Mouse (Mus musculus) frontal cortex, postnatal 14 days (tissue): ENCODE measurements around the gene Laptm4a.

ENCODE experiments used
- DNase-seq, 2 experiments: peaks; one replicate each; pipeline ENCODE4 v3.0.0; 2022; ENCODE audit warnings: low spot score in 2 of 2

The Laptm4a gene

DNA sequence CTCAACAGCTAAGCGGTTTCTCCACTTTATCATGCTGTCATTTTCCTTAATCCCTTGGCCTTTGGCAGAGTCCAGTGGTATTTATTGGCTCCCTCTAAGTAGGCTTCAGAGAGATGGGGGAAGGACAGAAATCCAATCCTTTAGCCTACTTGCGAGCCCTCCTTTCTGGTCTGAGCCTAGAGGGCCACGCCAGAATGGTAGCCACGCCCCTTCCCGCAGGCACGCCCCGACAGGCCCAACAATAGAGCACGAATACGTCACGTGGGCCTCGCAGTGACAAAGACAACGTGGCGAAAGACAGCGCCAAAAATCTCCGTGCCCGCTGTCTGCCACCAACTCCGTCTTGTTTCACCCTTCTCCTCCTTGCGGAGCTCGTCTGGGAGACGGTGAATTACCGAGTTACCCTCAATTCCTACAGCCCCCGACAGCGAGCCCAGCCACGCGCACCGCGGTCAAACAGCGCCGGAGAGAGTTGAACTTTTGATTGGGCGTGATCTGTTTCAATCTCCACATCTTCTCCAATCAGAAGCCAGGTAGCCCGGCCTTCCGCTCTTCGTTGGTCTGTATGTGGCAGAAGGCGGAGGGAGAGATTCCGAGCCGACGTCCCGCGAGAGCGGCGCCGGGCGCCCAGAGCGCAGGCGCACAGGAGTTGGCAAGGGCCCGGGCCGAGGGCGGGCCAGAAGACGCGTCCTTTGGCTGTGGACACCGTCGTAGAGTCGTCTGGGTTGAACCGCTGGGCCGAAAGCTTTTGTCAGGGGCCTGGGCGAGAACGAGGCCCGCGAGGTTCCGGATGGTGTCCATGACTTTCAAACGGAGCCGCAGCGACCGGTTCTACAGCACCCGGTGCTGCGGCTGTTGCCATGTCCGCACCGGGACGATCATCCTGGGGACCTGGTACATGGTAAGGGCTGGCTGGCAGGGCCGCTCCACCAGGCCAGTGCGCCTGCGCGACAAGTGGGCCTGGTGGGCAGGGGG lies at the start of gene Laptm4a:
Laptm4a (plus strand) TSS at position 271 of the 975 bp plus-strand sequence.
- peak; percentile 95 to 97 for DNase-seq

DNA sequence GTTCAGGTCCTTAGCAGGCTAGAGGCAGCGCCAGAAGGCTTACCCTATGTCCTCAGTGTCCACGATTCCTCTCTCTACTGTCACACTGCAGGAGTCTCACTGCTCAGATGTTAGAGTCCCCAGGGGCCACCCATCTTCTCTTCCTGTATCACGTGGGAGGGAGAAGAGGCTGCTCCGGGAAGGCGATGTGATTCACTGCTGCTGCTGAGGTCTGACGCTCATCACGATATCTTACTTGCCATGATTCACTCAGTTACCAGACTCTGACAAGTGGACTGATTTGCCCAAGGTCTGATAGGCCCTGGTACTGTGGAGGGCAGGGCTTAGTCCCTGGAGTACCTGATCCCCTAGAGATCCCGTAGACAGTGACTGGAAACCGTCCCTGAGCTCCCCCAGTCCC lies 45.9 kb upstream of the Laptm4a start:
- DNase-seq = no peak

DNA sequence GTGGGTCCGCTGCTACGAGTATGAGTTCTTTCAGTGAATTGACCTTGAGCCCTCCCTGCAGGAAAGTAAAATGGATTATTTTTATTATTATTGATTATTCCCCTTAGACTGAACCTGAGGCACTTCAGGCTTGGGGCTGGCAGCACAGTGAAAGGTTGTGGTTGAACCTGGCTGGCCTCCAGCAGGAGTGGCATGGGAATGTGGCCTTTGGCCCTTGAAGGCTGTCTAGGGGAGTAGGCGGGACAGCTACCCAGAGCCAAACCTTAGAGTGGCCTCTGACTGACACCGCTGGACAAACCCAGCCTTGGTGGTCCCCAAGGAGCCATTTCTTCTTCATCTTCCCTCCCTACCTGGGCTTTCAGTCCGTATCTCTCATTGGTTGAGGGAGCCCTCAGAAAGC lies 44.6 kb upstream of the Laptm4a start:
- DNase-seq = no peak

DNA sequence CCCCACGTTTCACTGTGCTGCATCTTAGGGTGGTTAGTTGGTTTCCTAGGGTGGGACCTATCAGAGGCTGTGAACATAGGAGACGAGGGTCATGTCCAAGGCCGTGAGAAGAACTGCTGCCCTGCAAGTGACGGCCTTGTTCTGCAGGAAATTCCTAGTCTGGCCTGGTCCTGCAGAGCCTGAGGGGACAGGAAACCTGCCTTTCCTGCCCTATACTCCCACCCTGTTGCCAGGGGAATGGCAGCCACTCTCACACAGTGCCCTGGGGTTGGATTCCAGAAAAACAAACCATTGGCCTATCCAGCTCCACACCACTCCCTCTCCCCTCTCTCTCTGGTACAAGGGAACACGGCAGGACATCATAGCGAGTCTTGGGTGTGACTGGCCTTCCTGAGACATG lies 44.1 kb upstream of the Laptm4a start:
- no peak for DNase-seq

DNA sequence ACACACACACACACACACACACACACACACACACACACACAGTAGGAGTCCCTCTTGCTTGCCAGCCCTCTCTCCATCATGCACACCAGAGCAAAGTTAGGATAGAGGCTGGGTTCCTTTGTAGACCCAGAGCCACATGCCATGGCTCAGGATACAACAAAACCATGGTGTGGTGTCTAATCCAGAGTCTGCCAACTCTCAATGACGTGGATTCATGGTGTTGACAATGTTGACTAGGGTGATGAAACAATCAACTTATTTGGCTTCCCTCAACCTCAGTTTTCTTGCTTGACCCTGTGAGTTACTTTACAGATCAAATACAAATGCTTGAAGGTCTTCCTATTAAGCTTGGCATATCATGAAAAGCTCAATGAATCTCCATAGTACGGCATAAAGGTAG lies 42.7 kb upstream of the Laptm4a start:
- DNase-seq = no peak

DNA sequence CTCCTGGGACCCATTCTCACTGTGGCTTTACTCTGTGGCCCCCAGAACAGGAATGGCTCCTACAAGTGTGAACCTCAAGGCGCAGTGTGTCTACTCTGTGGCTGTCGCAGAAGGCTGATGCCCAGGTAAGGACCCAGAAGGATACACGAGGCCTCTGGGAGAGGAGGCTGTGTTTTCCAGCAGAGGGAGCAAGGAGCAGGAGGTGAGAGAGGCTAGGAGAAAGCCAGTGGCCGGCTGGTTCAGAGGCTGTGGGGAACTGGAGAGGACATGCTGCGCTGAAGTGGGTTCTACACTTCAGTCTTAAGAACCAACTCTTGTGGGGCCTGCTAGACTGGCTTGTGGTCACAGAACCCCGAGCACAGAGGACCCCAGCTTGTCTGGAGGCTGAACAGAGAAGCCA lies 42.1 kb upstream of the Laptm4a start:
- no peak for DNase-seq

DNA sequence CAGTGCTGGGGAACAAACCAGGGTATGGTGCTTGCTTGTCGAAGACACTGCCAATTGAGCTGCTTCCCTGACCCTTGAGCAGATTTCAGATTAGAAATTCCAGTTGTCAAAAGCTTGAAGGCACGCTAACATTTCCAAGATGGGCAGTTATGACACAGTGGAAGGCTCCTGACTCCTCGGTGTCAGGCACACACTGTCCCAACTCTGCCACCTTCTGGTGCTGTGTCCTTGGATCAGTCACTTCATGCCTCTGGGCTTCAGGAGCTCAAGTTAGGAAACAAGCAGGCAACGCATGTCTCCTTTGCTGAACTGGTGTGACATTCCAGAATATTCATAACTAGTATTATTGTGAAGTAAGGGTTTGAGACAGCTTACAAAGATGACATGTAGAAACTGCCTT lies 39.7 kb upstream of the Laptm4a start:
- DNase-seq = no peak

DNA sequence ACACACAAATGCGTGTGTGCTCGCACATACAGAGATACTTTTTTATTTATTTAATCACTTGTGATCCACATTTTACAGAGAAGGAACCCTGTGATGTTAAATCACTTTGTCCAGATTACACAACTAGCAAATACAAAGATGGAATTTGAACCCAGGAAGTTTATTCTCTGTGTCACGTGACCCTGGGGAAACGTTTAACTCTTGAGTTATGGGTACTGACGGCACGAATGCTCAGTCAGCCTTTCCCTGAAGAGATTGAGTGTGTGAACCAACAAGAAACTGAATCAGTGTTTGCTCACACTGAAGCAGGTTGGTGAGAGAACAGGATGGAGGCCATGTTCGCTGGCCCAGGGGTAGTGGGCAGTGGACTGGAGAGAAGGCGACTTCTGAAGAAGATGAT lies 39.1 kb upstream of the Laptm4a start:
- DNase-seq = no peak

DNA sequence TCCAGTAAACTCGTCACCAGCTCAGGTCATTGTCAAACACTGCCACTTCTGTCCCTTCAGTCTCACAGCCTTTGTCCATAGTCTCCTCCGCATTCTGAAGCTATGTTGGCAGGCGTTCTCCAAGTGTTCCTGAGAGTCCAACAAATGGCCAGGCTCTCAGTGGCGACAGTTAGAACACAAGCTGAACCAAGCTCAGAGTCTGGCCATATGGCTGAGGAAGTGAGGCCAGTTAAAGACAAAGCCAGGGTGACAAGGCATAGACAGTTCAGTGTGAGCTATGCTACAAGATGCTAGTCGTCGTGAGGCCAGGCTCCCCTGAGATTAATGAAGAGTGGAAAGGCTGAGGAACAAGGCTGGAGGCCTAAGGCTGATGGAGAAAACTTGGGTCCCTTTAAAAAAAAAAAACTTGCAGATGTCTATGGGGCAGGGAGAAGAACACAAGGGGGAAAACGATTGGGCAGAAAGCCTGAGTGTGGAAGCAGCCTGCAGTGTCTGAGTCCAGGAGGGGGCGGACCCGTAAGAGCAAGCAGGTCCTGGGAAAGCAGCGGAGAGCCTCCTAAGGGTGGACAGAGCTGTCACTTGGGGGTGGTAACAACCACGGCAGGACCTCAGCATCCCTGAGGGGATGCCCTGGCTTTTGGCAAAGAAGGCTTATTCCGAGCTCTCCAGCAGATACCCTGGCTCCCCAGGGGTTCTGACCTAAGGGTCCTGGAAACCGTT lies 36.9 kb upstream of the Laptm4a start:
- no peak for DNase-seq

DNA sequence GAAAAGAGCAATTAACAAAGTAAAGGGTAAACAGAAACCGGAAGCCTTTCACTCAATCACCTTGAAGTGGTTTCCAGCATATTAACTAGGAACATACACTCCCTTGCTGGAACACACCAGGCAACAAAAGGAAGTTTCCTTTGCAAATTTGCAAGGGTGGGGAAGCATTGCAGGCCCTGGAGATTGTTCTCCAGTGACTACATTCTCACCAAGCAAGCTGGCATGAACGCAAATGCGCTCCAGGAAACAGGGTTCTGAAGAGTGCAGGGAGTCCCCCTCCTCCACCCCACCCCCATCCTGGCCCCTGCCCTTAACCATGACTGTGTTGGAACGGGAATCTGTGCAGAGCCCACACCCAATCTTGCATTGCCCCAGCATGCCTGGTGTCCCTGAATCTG lies 36.3 kb upstream of the Laptm4a start:
- no peak for DNase-seq

DNA sequence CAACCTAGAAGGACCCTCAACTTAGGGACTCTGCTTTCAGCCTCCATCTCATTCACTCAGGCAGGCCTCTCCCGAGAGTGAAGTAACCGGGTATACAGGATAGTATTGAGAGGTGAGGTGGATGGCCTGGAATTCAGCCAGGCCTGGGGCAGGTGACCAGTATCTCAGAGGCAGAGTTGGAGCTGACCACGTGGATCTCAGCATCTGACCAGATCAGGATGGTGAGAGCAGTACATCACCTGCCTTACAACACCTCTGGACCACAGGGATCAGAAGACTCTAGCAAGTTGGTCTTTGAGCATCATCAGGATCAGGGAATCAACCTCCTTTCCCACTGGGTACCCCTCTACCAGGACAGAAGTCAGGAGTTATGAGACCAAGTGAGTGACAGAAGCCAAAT lies 35.5 kb upstream of the Laptm4a start:
- DNase-seq = no peak

DNA sequence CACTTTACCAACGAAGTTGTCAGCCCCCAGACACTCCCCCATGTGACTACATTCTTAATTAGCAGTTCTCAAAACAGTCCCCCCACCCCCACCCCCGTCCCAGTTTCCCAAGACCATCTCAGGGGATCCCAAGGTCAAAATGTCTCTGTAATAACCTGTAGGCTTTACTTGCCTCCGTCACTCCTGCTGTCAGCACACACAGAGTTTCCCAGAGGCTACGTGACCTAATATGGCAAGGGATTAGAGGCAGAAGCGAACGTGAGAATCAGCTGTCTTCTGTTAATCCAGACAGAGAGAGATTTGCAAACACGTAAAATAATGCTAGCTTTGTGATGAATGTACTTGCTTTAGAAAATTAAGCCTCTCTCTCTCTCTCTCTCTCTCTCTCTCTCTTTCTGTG lies 33.0 kb upstream of the Laptm4a start:
- no peak for DNase-seq

DNA sequence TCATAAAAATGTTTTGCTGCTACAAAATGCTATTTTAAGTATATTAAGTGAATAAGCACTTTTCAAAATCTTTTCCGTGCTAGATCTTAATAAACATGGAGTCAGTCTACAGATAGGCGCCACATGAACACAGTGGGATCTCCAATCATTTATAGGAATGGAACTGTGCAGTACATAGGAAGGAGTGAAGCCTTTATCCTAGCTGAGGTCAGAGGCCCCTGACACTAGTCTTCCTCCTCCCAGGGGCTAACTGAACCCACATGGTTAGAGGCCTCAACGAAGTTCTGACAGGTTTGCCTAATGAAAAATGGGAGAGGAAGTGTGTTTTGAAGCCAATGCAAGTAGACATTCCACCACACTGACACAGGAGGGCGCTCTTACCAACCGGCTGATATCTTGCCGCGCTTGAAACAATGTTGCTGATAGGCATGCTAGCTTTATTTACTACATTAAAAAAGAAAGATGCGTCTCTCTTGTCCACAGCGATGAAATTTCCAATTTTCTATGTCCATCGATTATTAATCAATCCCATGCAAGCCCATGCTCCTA lies 32.3 kb upstream of the Laptm4a start:
- peak in 1 of 2 experiments; percentile 65 for DNase-seq

DNA sequence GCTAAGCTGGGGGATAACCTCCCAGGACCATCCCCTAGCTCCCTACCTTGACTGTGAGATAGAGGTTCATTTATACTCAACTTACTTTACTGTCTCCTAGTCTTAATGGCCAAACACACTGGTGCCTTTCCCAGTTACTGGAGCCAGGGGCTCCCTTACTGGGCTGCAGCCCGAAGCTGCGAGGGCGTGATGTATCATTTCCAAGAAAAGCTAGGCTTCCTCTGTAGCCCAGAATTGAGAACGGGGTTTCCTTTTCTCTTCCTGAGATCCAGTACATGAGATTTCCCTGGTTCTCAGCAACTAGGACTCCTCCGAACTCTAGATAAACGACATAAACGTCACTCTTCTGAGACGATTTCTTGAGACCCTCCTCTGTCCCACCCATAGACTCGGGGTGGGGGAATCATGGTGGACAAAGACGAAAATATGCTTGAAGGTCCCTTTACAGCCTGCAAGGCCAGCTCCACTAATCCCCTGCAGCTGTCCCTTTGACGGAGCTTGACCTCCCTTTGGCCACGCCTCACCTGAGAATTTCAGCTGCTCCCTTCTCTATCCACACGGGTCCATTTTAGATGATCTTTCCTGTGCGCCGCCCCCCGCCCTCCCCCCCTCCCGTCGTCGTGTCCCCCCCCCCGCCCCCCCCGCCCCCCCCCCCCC lies 28.5 kb upstream of the Laptm4a start:
- no peak for DNase-seq

DNA sequence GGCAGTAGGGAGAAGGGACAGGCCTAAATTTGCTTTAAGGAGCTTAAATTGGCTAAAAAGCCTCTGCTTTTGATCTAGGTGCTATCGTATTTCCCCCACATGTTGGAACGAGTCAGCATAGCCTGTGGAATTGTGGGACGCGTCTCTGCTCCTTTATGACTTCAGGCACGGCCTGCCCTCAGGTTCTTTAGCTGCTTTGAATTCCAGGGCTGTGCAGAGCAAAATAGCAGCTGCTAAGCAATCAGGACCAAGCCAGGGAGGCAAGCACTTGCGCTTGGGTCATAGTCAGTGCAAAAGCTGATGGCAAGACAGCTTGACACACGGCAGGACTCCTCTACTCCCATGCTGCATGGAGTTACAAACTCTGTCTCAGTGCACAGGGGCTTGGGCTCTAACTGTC lies 24.3 kb upstream of the Laptm4a start:
- no peak for DNase-seq

DNA sequence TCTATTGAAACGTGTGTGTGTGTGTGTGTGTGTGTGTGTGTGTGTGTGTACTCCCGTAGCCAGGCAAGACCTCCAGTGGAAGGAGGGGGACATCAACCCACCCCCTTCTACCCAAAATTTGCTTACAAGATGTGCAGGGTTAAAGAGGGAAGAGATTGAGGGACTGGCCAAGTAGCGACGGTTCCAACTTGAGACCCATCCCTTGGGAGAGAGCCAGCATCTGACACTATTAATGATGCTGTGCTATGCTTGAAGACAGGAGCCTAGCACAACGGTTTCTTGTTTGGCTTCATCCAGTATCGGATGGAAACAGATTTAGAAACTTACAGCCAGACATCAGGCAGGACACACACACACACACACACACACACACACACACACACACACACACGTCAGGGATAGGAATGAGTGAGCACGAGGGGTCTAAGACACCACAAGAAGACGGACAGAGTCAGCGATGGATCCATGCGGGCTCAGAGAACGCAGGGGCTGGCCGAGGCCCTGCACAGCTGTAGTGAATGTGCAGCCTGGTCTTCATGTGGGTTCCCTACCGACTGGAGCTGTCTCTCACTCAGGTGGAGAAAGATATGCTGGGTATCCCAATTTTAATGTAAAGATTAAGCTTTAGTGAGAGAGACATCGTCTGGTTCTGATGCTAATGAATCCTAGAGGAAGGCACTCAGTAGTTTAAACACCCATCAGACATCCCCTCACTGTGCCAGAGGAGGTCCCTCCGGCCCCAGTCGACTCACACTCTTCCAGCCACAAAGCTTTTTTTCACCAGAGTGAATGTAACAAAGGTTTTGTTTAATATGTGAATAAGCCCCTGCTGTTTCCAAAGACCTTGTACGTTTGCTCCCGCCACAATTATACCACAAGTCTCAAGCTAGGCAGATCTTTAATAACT lies 22.3 kb upstream of the Laptm4a start:
- DNase-seq = no peak

DNA sequence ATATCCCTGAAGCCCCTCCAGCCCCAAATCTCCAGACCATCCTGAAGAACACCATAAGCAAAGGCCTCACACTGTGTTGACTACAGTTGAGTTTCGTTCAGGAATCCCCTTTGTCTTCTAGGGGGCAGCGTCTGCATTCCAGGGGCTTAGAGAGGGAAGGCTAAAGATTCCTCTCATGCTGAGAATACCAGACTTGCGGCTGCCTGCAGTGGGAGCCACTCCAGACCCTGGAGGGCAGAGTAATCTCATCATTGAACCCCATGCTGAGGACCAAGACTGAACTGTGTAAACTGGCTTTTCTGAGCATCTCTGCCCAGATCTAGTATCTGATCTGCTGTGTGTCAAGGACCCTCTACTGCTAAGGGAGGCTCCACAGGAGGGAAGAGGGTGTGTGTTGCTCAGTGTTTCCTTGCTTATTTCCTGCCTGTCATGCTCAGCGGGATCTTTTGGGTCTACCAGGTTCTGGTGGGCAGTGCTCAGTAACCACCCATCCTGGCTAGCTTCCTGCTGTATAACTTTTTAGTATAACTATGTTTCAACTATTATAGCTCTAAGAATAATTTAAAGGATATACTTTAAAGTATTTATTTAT lies 21.3 kb upstream of the Laptm4a start:
- no peak for DNase-seq

DNA sequence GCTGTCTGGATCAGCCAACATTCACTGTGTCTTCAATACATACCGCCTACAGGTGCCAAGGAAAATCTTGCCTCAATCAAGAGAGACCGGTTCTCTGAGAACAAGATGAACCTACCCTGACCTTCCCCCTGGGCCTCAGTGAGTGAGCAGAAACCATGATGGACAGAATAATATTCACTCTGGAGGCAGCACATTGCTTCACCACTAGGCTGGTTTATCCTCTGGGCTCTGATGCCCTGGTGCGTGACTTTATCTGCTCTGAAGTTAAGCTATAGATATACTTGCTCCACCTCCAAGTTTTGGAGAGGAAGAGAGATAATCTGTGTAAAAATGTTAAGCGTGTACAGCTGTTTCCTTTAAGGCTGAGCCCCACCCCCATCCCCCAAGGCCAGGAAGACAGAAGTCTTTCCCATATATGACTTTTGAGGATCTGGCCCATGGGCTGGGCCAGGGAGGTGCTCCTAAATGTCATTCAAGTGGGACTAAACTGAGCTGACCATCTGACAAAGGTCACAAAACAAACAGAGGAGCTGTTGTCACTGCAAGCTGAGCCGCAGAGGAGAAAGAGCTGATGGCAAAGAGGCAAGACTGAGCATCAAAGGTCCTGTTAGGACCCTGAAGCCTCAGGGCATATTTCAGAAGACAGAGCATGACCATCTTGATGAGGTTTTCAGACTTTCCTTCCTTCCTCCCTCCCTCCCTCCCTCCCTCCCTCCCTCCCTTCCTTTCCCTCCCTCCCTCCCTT lies 20.4 kb upstream of the Laptm4a start:
- no peak for DNase-seq

DNA sequence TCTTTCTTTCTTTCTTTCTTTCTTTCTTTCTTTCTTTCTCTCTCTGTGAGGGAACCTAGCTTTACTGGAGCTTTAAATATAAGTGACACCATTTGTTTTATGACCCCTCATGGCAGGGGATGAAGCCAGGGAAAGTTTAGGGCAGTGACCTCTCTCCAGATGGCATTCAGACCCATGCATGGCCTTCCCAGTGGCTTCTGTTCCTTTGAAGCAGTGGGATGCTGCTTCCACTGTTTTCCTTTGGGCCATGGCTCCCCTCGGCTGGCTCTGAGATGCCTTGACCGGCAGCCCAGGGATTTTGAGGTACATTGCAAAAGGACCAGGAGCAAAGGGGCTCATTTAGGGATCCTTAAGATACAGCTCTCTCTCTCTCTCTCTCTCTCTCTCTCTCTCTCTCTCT lies 19.5 kb upstream of the Laptm4a start:
- no peak for DNase-seq

DNA sequence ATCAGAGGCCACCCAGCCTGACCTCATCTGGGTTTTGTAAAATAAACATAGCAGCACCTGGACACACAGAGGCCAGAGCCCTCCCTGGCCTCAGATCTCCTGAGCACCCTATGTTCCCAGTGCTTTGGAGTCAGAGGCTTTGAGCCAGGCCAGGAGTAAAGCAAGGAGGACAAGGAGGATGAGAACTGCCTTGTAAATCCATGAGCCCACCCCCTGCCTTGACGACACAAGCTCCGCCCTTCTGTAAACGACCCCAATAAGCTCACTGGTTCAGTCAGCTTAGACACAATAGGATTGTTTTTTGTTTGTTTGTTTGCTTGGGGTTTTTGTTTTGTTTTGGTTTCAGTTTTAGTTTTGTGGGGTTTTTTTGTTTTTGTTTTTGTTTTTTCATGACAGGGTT lies 19.0 kb upstream of the Laptm4a start:
- DNase-seq = no peak
